Mouse (Mus musculus): ENCODE results near the gene Orai1. TPM values are rescaled to one million over a fixed set of nuclear protein-coding genes. Genes with fewer than 3 reads are reported as not detected.

Orai1 gene
- polyA plus RNA-seq, 1 experiment from 2014 or later, result 11.5 TPM

- peaks cover 7% of the 10 kb centered on the region for H3K36me3 ChIP-seq
- H3K4me3 ChIP-seq, result no peak overlapping the region
- no peaks in the 10 kb centered on the region for H3K27me3 ChIP-seq (ENCODE audit: low read depth, poor library complexity, severe bottlenecking)
- 94% methylated on average over 6 of the region's 6 CpGs for WGBS
- peaks cover 29% of the 10 kb centered on the region for H3K4me1 ChIP-seq
- no peaks in the 10 kb centered on the region for H3K9me3 ChIP-seq (replicated peaks)
- DNase-seq (ENCODE audit: low spot score), result no peak
- H3K27ac ChIP-seq, result no peak overlapping the region
Measured at GRCm38 (mm10) chr5:123024312-123024711, 9.4 kb downstream of the Orai1 start.

GRCm38 (mm10) chr5:123024965-123025573 lies 10.2 kb downstream of the Orai1 start:
- H3K27me3 ChIP-seq (ENCODE audit: low read depth, poor library complexity, severe bottlenecking), result no peaks in the 10 kb centered on the region
- peaks cover 15% of the 10 kb centered on the region for H3K36me3 ChIP-seq
- no peak overlapping the region; the same call in 1 of the 2 replicates for H3K27ac ChIP-seq
- no peaks in the 10 kb centered on the region for H3K9me3 ChIP-seq (replicated peaks)
- no peak for DNase-seq (ENCODE audit: low spot score)
- WGBS, result 75% methylated on average over 9 of the region's 9 CpGs
- no peak overlapping the region for H3K4me3 ChIP-seq
- peaks cover 23% of the 10 kb centered on the region for H3K4me1 ChIP-seq

DNA sequence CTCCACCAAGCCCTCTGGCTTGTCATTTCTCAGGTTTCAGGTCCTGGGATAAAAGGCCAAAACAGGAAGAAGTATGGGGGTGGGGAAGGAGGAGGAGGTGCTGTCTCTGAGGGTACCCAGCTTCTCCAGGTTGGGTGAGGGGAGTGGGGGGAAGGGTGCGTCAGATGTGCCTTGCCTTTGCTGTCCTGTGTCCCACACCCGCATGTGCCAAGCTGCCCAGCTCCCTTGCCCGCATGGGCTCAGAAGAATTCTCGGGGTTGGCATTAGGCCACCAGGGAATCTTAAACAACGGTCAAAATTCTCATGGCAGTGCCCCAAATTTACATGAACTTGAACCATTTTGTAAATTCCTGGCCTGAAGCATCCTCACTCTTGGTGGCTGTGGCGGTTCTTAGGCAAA lies 11.5 kb downstream of the Orai1 start:
- Histone ChIP-seq H3K9me3 (replicated peaks) (no peaks in the 10 kb centered on the region), H3K36me3 (peaks cover 27% of the 10 kb centered on the region), H3K27me3 (ENCODE audit: low read depth, poor library complexity, severe bottlenecking) (no peaks in the 10 kb centered on the region), H3K4me1 (peaks cover 23% of the 10 kb centered on the region), H3K4me3 (no peak overlapping the region), H3K27ac (no peak overlapping the region)
- DNase-seq (ENCODE audit: low spot score), result no peak
- 64% methylated on average over 6 of the region's 6 CpGs for WGBS

- H3K9me3 ChIP-seq (replicated peaks), result no peaks in the 10 kb centered on the region
- WGBS, result 83% methylated on average over 6 of the region's 6 CpGs
- H3K36me3 ChIP-seq, result peaks cover 37% of the 10 kb centered on the region
- H3K4me3 ChIP-seq, result no peak overlapping the region
- no peak for DNase-seq (ENCODE audit: low spot score)
- no peak overlapping the region for H3K27ac ChIP-seq
- H3K4me1 ChIP-seq, result peaks cover 23% of the 10 kb centered on the region
- no peaks in the 10 kb centered on the region for H3K27me3 ChIP-seq (ENCODE audit: low read depth, poor library complexity, severe bottlenecking)
Measured at GRCm38 (mm10) chr5:123027436-123027835, 12.6 kb downstream of the Orai1 start.

GRCm38 (mm10) chr5:123029729-123030128 lies 14.9 kb downstream of the Orai1 start:
- H3K9me3 ChIP-seq (replicated peaks), result no peaks in the 10 kb centered on the region
- H3K4me1 ChIP-seq, result peaks cover 23% of the 10 kb centered on the region
- H3K27ac ChIP-seq, result no peak overlapping the region
- 89% methylated on average over 7 of the region's 7 CpGs for WGBS
- no peak overlapping the region for H3K4me3 ChIP-seq
- DNase-seq (ENCODE audit: low spot score), result no peak
- no peaks in the 10 kb centered on the region for H3K27me3 ChIP-seq (ENCODE audit: low read depth, poor library complexity, severe bottlenecking)
- H3K36me3 ChIP-seq, result peaks cover 39% of the 10 kb centered on the region

DNA sequence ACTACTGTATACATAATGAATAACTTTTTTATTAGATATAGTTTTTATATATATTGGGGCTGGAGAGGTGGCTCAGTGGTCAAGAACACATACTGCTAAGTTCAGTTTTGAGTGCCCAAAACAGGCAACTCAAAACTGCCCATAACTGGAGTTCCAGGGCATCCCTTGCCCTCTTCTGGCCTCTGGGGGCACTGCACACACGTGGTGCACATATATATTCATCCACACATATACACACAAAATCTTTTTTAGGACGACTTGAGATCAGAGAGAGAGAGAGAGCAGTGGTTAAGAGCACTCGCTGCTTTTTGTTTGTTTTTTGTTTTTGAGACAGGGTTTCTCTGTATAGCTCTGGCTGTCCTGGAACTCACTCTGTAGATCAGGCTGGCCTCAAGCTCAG lies 16.4 kb downstream of the Orai1 start:
- H3K4me1 ChIP-seq, result peaks cover 14% of the 10 kb centered on the region
- H3K36me3 ChIP-seq, result peaks cover 39% of the 10 kb centered on the region
- no peak for DNase-seq (ENCODE audit: low spot score)
- no peak overlapping the region for H3K27ac ChIP-seq
- H3K9me3 ChIP-seq (replicated peaks), result no peaks in the 10 kb centered on the region
- no peak overlapping the region for H3K4me3 ChIP-seq
- WGBS, result 90% methylated on average over 3 of the region's 3 CpGs
- H3K27me3 ChIP-seq (ENCODE audit: low read depth, poor library complexity, severe bottlenecking), result no peaks in the 10 kb centered on the region

- Histone ChIP-seq H3K27me3 (ENCODE audit: low read depth, poor library complexity, severe bottlenecking) (no peaks in the 10 kb centered on the region), H3K27ac (no peak overlapping the region), H3K4me3 (no peak overlapping the region), H3K36me3 (peaks cover 38% of the 10 kb centered on the region), H3K4me1 (peaks cover 3% of the 10 kb centered on the region; the same call in 1 of the 2 replicates), H3K9me3 (replicated peaks) (no peaks in the 10 kb centered on the region)
- DNase-seq (ENCODE audit: low spot score), result no peak
- WGBS, result 83% methylated on average over 7 of the region's 7 CpGs
Measured at GRCm38 (mm10) chr5:123033646-123034160, 18.8 kb downstream of the Orai1 start.

DNA sequence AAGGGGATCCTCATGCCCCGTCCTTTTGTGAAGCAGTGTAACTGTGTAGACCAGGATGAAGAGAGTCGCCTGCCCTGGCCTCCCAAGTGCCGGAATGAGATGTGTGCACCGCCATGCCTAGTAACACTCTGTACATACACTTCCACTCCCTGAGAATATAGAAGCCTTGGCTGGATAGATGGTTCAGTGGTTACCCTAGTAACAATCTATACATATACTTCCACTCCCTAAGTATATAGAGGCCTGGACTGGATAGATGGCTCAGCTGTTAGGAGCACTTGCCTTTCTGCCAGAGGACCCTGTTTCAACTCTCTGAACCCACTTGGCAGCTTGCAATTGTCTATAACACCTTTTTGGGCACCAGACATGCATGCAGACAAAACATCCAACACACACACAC lies 20.2 kb downstream of the Orai1 start:
- Histone ChIP-seq H3K27me3 (ENCODE audit: low read depth, poor library complexity, severe bottlenecking) (no peaks in the 10 kb centered on the region), H3K4me1 (peaks cover 14% of the 10 kb centered on the region), H3K27ac (no peak overlapping the region), H3K36me3 (peaks cover 24% of the 10 kb centered on the region), H3K9me3 (replicated peaks) (no peaks in the 10 kb centered on the region), H3K4me3 (no peak overlapping the region)
- DNase-seq (ENCODE audit: low spot score), result no peak
- WGBS, result 91% methylated on average over 4 of the region's 4 CpGs

DNA sequence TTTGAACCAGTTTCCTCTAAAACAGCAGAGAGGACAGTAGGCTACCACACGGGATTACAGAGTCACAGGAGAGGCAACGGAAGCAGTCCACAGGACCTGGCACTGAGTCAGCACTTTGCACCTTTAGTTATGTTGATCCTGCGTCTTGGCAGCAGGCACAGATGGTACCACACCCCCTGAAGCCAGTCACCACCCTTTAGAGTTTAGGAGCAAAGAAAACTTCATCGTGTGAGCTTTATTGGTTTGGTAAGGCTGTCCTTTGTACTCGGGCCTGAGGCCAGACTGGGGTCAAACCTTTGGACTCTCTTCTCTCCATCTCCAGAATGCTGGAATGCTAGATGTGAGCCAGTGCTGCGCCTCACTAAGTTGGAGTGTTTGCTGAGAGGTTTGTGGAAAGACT lies 20.7 kb downstream of the Orai1 start:
- Histone ChIP-seq H3K4me3 (no peak overlapping the region), H3K36me3 (peaks cover 19% of the 10 kb centered on the region), H3K9me3 (replicated peaks) (no peaks in the 10 kb centered on the region), H3K4me1 (peaks cover 15% of the 10 kb centered on the region), H3K27me3 (ENCODE audit: low read depth, poor library complexity, severe bottlenecking) (no peaks in the 10 kb centered on the region), H3K27ac (no peak overlapping the region)
- 38% methylated on average over 6 of the region's 6 CpGs for WGBS
- no peak for DNase-seq (ENCODE audit: low spot score)

DNA sequence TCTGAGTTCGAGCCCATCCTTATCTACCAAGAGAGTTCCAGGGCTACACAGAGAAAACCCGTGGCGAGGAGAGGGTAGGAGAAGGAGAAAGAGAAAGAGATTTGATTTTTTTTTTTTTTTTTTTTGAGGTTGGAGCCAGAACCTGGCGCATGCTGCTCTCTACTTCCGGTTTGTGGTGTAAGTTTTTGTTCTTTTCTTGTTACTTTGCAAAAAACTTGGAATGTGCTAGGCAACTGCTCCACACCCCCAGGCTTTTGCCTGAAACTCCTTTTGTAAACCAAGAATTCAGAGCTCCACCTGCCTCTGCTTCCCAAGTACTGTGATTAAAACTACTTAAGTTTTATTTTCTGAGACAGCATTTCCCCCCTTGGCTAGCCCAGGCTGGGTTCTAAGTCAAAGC lies 23.2 kb downstream of the Orai1 start:
- Histone ChIP-seq H3K4me3 (no peak overlapping the region), H3K27me3 (ENCODE audit: low read depth, poor library complexity, severe bottlenecking) (no peaks in the 10 kb centered on the region), H3K27ac (no peak overlapping the region), H3K36me3 (no peaks in the 10 kb centered on the region), H3K9me3 (replicated peaks) (no peaks in the 10 kb centered on the region), H3K4me1 (peaks cover 20% of the 10 kb centered on the region)
- 88% methylated on average over 5 of the region's 5 CpGs for WGBS
- no peak for DNase-seq (ENCODE audit: low spot score)

DNA sequence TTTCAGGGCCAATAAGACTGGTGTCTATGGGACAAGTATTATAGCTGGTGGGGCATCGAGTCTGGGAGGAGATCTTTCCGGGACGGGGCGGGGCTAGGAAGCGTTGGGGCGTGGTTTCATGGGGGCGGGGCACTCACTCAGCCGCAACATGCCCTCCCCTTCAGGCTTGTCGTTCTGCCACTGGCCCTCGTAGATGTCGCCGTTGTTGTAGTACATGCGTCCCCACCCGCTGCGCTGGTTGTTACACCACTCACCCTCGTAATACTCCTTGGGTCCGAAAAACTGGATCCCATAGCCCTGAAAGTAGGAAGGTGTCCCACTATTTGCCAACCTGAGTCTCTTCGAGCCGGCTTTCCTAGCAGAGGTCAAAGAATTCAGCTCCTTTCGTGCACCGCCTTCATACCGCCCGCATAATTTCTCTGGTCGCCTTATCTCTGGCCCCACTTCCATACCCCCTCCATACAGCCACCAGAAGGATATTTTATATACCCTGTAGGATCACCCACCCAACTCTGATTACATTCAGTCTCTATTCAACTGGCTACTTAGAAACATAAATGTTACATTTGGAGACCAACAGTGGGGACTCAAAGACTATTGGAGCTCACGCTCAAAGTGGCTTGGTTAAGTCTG lies 24.4 kb downstream of the Orai1 start:
- WGBS, result 4% methylated on average over 25 of the region's 25 CpGs
- peaks cover 20% of the 10 kb centered on the region for H3K4me1 ChIP-seq
- H3K36me3 ChIP-seq, result no peaks in the 10 kb centered on the region
- peak overlapping the region; percentile 49 for H3K4me3 ChIP-seq
- H3K27ac ChIP-seq, result peak overlapping the region; percentile 44; the same call in 1 of the 2 replicates
- no peaks in the 10 kb centered on the region for H3K9me3 ChIP-seq (replicated peaks)
- H3K27me3 ChIP-seq (ENCODE audit: low read depth, poor library complexity, severe bottlenecking), result no peaks in the 10 kb centered on the region
- peak; percentile 78 for DNase-seq (ENCODE audit: low spot score)

DNA sequence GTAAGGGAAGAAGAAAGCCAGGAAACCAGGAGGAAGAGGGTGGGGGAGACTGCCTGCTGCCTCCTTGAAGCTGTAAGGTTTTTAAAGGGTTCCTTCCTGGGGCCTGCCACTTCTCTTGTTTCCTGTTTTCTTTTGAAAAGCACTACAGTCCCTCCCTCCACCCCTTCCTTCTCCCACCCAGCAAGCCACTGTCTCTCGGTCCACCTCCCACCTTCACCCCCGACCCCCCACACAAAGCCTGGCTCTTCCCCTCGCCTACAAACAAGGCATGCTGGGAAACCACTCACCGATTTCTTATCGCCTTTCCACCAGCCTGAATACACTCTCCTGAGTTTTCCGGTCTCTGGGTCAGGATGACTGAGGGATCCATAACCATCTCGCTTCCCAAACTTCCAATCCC lies 25.9 kb downstream of the Orai1 start:
- 68% methylated on average over 7 of the region's 7 CpGs for WGBS
- H3K36me3 ChIP-seq, result no peaks in the 10 kb centered on the region
- H3K9me3 ChIP-seq (replicated peaks), result no peaks in the 10 kb centered on the region
- H3K4me1 ChIP-seq, result peaks cover 18% of the 10 kb centered on the region
- no peaks in the 10 kb centered on the region for H3K27me3 ChIP-seq (ENCODE audit: low read depth, poor library complexity, severe bottlenecking)
- no peak overlapping the region for H3K4me3 ChIP-seq
- no peak for DNase-seq (ENCODE audit: low spot score)
- peak overlapping the region; percentile 61 for H3K27ac ChIP-seq

DNA sequence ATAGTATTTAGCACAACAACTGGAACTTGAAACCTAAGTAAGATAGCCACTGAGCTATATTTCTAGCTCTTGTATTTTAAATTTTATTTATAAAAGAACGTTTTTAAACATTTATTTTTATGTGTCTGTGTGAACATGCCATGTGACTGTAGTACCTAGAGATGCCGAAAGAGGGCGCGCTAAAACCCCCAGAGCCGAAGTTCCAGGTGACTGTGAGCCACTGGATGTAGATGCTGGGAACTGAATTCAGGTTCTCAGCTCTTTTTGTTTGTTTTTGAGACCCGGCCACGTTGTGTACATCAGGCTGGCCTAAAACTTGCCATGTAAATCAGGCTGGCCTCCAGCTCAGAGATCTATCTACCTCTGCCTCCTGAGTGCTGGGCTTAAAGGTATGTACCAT lies 29.0 kb downstream of the Orai1 start:
- no peaks in the 10 kb centered on the region for H3K9me3 ChIP-seq (replicated peaks)
- no peaks in the 10 kb centered on the region for H3K27me3 ChIP-seq (ENCODE audit: low read depth, poor library complexity, severe bottlenecking)
- no peaks in the 10 kb centered on the region for H3K36me3 ChIP-seq
- H3K4me1 ChIP-seq, result peaks cover 25% of the 10 kb centered on the region
- no peak overlapping the region for H3K27ac ChIP-seq
- no peak overlapping the region for H3K4me3 ChIP-seq
- 24% methylated on average over 7 of the region's 7 CpGs for WGBS
- peak; percentile 58 for DNase-seq (ENCODE audit: low spot score)
